Mouse (Mus musculus): ENCODE measurements around the gene Btbd35f30. TPM values are rescaled to one million over a fixed set of nuclear protein-coding genes. Genes with fewer than 3 reads are reported as not detected.
"Not testable (repeated sequence)": the region's sequence is repeated elsewhere in the genome, so short reads cannot be mapped to it uniquely, and the experiment has no call there.

The Btbd35f30 gene
- total RNA-seq (2014; rRNA removed) (not detected in 2 replicates), polyA plus RNA-seq (2012; rRNA removed) (not detected in 2 replicates)

- H3K4me3 ChIP-seq (ENCODE audit: insufficient read depth, low read depth, low read length); H3K4me1 ChIP-seq (ENCODE audit: control insufficient read depth, insufficient read depth, low read length); H3K27ac ChIP-seq (replicated peaks; ENCODE audit: insufficient read depth, low read depth, low read length); H3K9ac ChIP-seq (ENCODE audit: low read depth, low read length); DNase-seq (ENCODE audit: extremely low read depth, low read depth, low spot score); H3K79me2 ChIP-seq (ENCODE audit: control insufficient read depth, insufficient read depth, low read length); H3K27me3 ChIP-seq (ENCODE audit: control insufficient read depth, insufficient read depth, low read length); H3K36me3 ChIP-seq (ENCODE audit: control insufficient read depth, insufficient read depth, low read length): not testable (repeated sequence)
- no CpG with 5 or more reads among the region's 4 CpGs for WGBS
Measured at GRCm38 (mm10) chrX:32894325-32894724, at the start of gene Btbd35f30. Gene Btbd35f30 (plus strand): TSS chrX:32894625.

GRCm38 (mm10) chrX:32941468-32941867, 47.0 kb downstream of the Btbd35f30 start, which contains the start of gene Gm21789:
Gene Gm21789 (plus strand): TSS chrX:32941768.
- not testable (repeated sequence) for H3K9ac ChIP-seq (ENCODE audit: low read depth, low read length); H3K27me3 ChIP-seq (ENCODE audit: control insufficient read depth, insufficient read depth, low read length); H3K79me2 ChIP-seq (ENCODE audit: control insufficient read depth, insufficient read depth, low read length); H3K4me1 ChIP-seq (ENCODE audit: control insufficient read depth, insufficient read depth, low read length); DNase-seq (ENCODE audit: extremely low read depth, low read depth, low spot score); H3K27ac ChIP-seq (replicated peaks; ENCODE audit: insufficient read depth, low read depth, low read length); H3K4me3 ChIP-seq (ENCODE audit: insufficient read depth, low read depth, low read length); H3K36me3 ChIP-seq (ENCODE audit: control insufficient read depth, insufficient read depth, low read length)
- no CpG with 5 or more reads among the region's 1 CpGs for WGBS

Other genes starting within 250 kb of the Btbd35f30 start
- gene Gm5926, start 243.9 kb upstream of the Btbd35f30 start, total RNA-seq (2014; rRNA removed): not detected in 2 replicates
- not detected in 2 replicates for gene Gm5926, start 243.9 kb upstream of the Btbd35f30 start, polyA plus RNA-seq (2012; rRNA removed)
- gene Btbd35f21, start 168.5 kb upstream of the Btbd35f30 start, total RNA-seq (2014; rRNA removed): not detected in 2 replicates
- not detected in 2 replicates for gene Btbd35f21, start 168.5 kb upstream of the Btbd35f30 start, polyA plus RNA-seq (2012; rRNA removed)
- not detected in 2 replicates for gene Gm21789, start 47.1 kb downstream of the Btbd35f30 start, total RNA-seq (2014; rRNA removed)
- gene Gm21789, start 47.1 kb downstream of the Btbd35f30 start, polyA plus RNA-seq (2012; rRNA removed): not detected in 2 replicates
- gene Btbd35f5, start 79.3 kb downstream of the Btbd35f30 start, total RNA-seq (2014; rRNA removed): not detected in 2 replicates
- not detected in 2 replicates for gene Btbd35f5, start 79.3 kb downstream of the Btbd35f30 start, polyA plus RNA-seq (2012; rRNA removed)

Measured in liver, adult 2 months (tissue).